Mouse (Mus musculus) urinary bladder, postnatal 10 days (tissue): ENCODE measurements around the gene Ubiad1.

ENCODE experiments used
- DNase-seq: peaks from one replicate; pipeline ENCODE4 v3.0.0; 2022; ENCODE audit warnings: low spot score

Gene Ubiad1

GRCm38 (mm10) chr4:148444250-148444967 is at the start of gene Ubiad1:
Ubiad1 (minus strand) TSS chr4:148444771.
- peak; percentile 52 for DNase-seq

- DNase-seq: no peak
Measured at GRCm38 (mm10) chr4:148491448-148491847, 46.9 kb upstream of the Ubiad1 start.

- DNase-seq: no peak
Measured at GRCm38 (mm10) chr4:148490502-148490901, 45.9 kb upstream of the Ubiad1 start.

- no peak for DNase-seq
Measured at GRCm38 (mm10) chr4:148487841-148488240, 43.3 kb upstream of the Ubiad1 start.

GRCm38 (mm10) chr4:148484511-148484910 is 39.9 kb upstream of the Ubiad1 start:
- no peak for DNase-seq

GRCm38 (mm10) chr4:148481557-148482168 is 37.1 kb upstream of the Ubiad1 start:
- no peak for DNase-seq

DNA sequence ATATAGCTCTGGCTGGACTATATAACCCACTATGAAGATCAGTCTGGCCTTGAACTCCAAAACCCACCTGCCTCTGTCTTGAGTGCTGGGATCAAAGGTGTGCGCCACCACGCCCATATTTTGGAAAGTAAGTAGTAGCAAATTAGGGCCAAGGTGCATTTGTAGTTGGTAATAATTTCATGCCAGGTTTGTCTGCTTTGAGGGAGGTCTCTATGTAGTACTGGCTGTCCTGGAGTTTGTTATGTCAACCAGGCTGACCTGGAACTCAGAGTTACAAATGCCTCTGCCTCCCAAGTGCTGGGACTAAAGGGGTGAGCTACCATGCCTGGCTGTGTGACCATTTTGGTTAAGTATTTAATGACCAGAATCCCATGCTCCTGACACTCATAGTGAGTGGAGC is 35.7 kb upstream of the Ubiad1 start:
- no peak for DNase-seq

DNA sequence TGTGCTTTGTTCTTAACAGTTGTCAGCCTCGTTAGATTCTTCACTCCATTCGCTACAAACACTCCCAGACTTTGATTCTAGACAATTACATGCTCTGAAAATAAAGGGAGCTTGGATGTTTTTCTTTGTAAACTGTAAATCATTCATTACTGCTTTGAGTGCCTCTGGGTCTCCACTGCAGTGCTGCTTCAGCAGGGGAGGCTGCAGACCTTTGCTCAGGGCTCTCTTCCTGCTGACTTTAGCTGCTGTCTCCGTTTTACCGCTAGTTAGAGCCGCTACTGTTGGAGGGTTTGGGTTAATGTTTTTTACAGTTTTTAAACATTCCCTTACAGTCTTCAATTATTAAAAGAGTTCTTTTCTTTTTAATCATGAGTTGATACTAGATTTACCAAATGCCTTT is 28.9 kb upstream of the Ubiad1 start:
- DNase-seq: no peak

- DNase-seq: no peak
Measured at GRCm38 (mm10) chr4:148472436-148473174, 28.0 kb upstream of the Ubiad1 start.

DNA sequence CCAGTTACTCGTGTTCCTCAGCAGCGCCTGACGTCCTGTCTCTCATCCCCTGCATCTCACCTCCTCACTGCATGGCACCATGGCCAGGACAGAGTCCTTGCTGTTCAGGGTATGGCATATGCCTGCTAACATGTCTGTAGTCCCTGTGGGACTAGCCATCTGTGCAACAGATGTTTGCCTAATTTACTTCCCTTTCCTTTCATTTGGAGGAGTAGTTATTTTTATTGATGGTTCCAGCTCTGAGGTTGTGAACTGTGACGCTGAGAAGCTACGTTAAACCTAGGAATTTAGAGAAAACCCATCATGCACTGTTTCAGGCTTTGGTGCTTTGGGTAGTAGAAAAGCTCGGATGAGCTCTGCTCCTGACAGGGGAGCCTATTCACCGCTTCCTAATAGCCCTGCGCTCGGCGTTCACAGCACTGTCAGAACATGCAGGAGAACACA is 26.8 kb upstream of the Ubiad1 start:
- DNase-seq: no peak

GRCm38 (mm10) chr4:148469487-148470252 is 25.1 kb upstream of the Ubiad1 start:
- DNase-seq: no peak

GRCm38 (mm10) chr4:148468396-148468795 is 23.8 kb upstream of the Ubiad1 start:
- no peak for DNase-seq

DNA sequence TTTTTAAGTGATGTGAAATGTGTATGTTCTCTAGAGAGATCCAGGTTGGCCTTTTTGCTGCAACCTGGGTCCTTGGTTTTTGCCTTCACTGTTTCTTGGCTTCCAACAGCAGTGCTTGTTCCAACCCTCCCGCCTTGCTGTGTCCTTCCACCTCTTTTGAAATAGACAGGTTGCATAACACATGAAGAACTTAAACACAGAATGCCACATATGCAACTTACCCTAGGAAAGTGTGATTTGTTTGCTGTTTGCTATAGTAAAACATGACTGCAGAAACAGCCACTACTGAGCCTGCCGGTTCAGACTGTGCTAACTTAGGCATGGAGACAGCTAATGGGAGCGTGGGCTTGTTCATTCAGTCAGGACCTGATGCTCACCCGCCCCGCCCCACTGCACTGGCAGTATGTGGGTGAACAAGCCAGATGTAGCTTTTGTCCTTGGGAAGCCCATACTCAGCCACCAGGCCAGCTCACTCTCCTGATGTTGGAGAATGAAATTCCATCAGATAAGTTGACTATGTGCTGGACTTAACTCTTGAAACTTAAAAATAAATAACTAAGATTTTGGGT is 22.0 kb upstream of the Ubiad1 start:
- DNase-seq: no peak

DNA sequence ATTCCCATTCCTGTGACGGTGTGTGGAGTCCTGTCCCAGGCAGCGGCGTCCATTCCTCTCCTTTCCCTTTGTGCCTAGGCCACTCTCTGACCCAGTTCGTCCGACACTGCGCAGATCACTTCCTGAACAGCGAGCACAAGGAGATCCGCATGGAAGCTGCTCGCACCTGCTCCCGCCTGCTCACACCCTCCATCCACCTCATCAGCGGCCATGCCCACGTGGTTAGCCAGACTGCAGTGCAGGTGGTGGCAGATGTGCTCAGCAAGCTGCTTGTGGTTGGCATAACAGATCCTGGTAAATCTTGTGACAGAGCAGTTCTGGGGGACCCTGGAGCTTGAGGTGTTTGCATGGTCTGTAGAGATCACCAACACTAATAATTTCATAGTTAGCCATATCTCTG is 20.3 kb upstream of the Ubiad1 start:
- DNase-seq: no peak

GRCm38 (mm10) chr4:148464301-148464700 is 19.7 kb upstream of the Ubiad1 start:
- DNase-seq: no peak

DNA sequence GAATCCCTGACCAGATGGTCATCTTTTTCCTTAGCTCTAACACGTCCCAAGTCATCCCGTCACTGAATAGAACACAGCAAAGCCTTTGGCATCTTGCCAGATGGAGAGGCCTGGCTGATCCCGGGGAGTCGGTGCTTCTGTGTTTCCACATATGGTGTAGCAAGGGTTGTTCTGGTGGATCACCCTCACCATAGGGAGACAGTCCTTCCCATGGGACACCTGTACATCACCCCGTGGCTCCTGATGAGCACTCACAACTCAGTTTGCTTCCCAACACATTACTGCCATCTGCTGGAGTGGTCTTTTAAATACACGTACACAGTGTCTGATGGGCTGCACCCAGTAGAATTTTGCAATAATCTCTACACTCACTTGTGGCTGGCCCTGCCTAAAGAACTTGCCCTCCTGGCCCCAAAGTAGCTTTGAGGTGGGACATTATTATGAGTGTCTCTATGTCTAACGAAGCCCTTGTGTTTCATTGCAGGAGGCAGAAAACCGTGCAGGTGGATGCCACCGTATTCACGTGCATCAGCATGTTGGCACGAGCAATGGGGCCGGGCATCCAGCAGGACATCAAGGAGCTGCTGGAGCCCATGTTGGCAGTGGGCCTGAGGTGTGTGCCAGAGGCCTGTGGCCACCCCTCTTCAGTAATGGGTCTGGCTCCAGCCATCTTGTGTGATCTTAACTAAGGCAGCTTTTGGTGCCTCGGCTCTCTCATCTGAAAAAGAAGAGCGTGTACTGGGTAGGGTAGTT is 18.8 kb upstream of the Ubiad1 start:
- DNase-seq: no peak

DNA sequence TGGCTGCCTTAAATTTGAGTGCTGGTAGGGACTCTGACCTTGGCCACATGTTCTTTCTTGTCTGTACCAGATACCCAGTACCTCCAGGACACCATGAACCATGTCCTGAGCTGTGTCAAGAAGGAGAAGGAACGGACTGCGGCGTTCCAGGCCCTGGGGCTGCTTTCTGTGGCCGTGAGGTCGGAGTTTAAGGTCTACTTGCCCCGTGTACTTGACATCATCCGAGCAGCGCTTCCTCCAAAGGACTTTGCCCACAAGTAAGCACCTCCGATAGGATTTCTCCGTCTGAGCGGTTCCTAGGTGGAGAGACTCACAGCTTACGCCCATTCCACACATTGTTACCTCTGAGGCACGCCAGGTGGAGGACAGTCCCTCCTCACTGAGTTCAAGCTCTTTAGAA is 18.1 kb upstream of the Ubiad1 start:
- no peak for DNase-seq

DNA sequence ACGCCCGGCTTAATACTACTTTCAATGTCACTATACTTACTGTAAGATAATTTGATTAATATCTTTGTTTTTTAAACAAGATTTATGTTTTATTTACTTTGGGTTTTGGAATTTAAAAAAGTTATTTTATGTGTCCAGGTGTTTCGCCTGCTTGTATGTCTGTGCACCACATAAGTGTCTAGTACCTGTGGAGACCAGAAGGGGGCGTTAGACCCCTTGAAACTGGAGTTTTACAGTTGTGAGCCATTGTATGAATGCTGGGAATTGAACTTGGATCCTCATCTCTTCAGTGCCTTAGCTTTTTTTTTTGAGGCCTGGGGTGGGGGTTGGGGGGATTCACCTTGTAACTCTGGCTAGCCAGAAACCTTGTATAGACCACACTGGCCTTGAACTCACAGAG is 17.2 kb upstream of the Ubiad1 start:
- no peak for DNase-seq

DNA sequence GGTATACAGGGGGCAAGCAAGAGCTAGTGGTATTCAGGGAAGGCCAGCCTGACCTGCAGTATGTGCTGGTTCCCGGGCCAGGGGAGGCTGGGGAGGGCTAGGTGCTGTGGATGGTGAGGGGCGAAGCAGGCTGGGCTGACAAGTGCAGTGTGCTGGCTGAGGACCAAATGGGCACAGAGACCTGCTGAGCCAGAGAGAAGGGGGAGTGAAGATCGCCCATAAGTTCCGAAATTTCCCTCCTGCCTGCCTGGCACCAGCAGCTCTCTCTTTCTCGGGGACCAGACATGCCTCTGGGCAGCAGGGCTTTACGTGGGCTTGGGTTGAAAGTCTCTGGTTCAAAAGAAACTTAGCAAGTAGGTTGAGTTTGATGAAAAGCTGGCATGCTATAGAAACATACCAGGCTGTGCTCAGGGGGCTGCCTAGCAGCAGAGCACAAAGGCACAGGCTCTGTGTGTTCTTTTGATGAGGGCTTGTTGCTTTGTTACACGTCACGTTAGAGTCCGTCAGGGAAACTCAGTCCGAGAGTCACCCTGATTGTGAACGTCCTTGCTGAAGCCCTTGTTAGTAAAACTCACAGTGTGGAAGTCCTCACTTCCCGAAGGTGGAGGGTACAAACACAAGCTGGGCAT is 16.2 kb upstream of the Ubiad1 start:
- DNase-seq: no peak

- no peak for DNase-seq
Measured at GRCm38 (mm10) chr4:148455477-148456025, 11.0 kb upstream of the Ubiad1 start.
